Mouse (Mus musculus) G1E (cell line): ENCODE data around the gene Ap2b1. TPM values are rescaled to one million over a fixed set of nuclear protein-coding genes. Genes with fewer than 3 reads are reported as not detected.

Source experiments
- ATAC-seq: 2 replicates; pipeline ENCODE4 v1.8.0; 2016; ENCODE audit warnings: mild to moderate bottlenecking; ENCODE audit not compliant: insufficient number of reproducible peaks, poor library complexity, low FRiP score, severe bottlenecking; ENCODE audit errors: extremely low read depth
- DNase-seq: peaks from one replicate; pipeline ENCODE4 v3.0.0; 2012; ENCODE audit warnings: low spot score
- H3K27me3 ChIP-seq: 2 replicates; pipeline ENCODE4 v1.6.1; 2012; ENCODE audit warnings: mild to moderate bottlenecking, low read length, inconsistent platforms; ENCODE audit not compliant: insufficient read depth
- H3K36me3 ChIP-seq: replicated peaks from 2 replicates; pipeline ENCODE3; 2012; ENCODE audit warnings: mild to moderate bottlenecking, inconsistent platforms
- H3K4me1 ChIP-seq: 2 replicates; pipeline ENCODE4 v1.6.1; 2012; ENCODE audit warnings: low read depth, low read length, inconsistent platforms, mixed read lengths; ENCODE audit not compliant: insufficient read depth
- H3K4me3 ChIP-seq: 2 replicates; pipeline ENCODE4 v1.5.1; 2012; ENCODE audit warnings: low read depth, mild to moderate bottlenecking, inconsistent platforms, low read length, moderate library complexity, mixed read lengths
- H3K9me3 ChIP-seq: replicated peaks from 2 replicates; pipeline ENCODE4 v1.6.1; 2012; ENCODE audit warnings: inconsistent platforms
- CTCF ChIP-seq: IDR thresholded peaks from 2 replicates; pipeline ENCODE4 v1.5.1; 2012; ENCODE audit warnings: low read depth, low read length, inconsistent platforms, mixed read lengths
- GATA1 ChIP-seq: IDR thresholded peaks from 2 replicates; pipeline ENCODE4 v1.6.1; 2012; ENCODE audit warnings: borderline replicate concordance, low read length, inconsistent platforms, mixed read lengths
- GATA2 ChIP-seq: IDR thresholded peaks from 2 replicates; pipeline ENCODE4 v1.6.1; 2012; ENCODE audit warnings: low read depth, low read length, inconsistent platforms, borderline replicate concordance
- POLR2AphosphoS5 ChIP-seq: IDR thresholded peaks from 2 replicates; pipeline ENCODE4 v1.6.1; 2012; ENCODE audit warnings: low read depth, low read length, inconsistent platforms; ENCODE audit not compliant: insufficient replicate concordance
- TAL1 ChIP-seq: conservative IDR thresholded peaks from 2 replicates; pipeline ENCODE4 v1.6.1; 2012; ENCODE audit warnings: low read depth, low read length, inconsistent platforms, mixed read lengths
- polyA plus RNA-seq: library from polyadenylated mRNA; stranded (reverse); fragments of >175 nt; gene quantifications from 2 replicates; pipeline ENCODE4 v1.2.3, GENCODE M21; 2012
- total RNA-seq, 2 experiments: library from RNA; stranded (forward) in 1 of 2; stranded (reverse) in 1 of 2; fragments of 200-1000 nt in 1 of 2; fragments of >200 nt in 1 of 2; fragmentation: Nextera tagmentation in 1 of 2; gene quantifications; 2 replicates each; pipeline ENCODE4 v1.2.3; 2014 to 2017

The Ap2b1 gene
- total and polyA plus RNA-seq, 3 experiments, result 17.8 to 113 (median 76.5) TPM

DNA sequence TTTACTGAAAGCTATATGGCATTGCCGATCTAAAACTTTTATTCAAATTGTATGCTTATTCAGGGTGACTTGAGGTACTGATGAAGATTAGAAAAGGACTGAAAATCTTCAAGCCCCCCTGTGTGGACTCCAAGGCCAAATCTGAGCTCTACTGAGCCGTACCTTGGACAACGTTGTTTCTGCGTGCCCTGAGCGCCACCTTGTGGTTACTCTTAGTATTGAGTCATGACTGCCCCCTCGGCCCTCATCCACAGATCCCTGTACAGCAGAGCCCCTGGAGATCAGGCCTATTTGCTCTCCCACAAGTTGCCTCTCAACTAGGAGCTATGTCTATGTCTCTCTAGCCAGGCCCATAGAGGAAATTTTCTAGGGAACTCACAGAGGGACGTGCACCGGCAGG lies 125.9 kb downstream of the Ap2b1 start:
- Histone ChIP-seq H3K27me3 (peaks cover 43% of the 10 kb centered on the region), H3K4me3 (no peak overlapping the region), H3K36me3 (no peaks in the 10 kb centered on the region), H3K4me1 (peaks cover 6% of the 10 kb centered on the region), H3K9me3 (no peaks in the 10 kb centered on the region)
- ATAC-seq, result no peak
- DNase-seq, result peak; percentile 46
- TF ChIP-seq CTCF (peak; percentile 61), POLR2AphosphoS5 (no peak)

DNA sequence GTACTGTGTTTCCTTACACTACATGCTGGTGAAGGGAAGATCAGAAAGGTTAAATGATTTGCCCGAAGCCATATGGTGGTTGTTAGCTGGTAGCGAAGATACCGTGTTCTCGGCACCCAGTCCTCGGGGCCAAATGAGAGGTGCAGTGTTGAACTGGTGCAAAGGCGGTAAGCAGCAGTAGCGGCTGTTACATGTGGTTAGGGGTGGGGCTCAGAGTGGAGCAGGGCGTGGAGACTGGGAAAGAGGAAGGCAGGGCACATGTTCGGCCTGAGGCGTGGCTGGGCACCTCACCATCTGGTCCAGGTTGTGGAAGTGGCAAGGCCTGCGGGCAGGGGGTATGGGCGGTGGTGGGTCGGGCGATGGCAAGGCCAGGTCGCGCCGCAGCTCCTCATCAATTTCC lies 128.1 kb downstream of the Ap2b1 start:
- DNase-seq (no peak), ATAC-seq (no peak)
- Histone ChIP-seq H3K36me3 (no peaks in the 10 kb centered on the region), H3K9me3 (no peaks in the 10 kb centered on the region), H3K4me3 (no peak overlapping the region; the same call in 1 of the 2 replicates), H3K4me1 (peaks cover 6% of the 10 kb centered on the region), H3K27me3 (peaks cover 45% of the 10 kb centered on the region)
- TF ChIP-seq GATA1, result no peak
- TF ChIP-seq CTCF, result no peak
- TF ChIP-seq POLR2AphosphoS5, result no peak
- no peak for TF ChIP-seq GATA2
- TF ChIP-seq TAL1, result no peak

DNA sequence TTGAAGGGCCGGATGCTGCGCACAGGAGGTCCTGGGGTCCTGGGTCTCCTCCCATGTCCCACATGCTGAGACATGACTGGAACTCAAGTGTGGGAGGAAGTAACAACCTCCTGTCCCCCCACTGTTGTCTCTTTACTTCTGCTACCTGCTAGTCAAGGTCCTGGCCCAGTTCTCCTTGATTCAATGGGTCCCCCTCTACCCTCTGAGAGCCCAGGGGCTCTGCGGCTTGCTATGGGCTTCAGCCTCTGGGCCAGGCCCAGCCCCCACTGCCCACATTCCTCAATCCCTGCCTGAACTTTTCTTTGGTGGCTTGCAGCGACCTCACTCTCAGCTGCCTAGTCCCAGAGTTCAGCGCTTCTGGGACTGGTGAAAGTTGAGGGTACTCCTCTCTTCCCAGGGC lies 130.5 kb downstream of the Ap2b1 start, which contains the start of gene Gas2l2:
Gene Gas2l2 (minus strand): TSS at position 101 of the 400 bp plus-strand sequence.
- Histone ChIP-seq H3K27me3 (peaks cover 38% of the 10 kb centered on the region), H3K9me3 (no peaks in the 10 kb centered on the region), H3K4me3 (no peak within 1 kb of the TSS), H3K4me1 (peaks cover 6% of the 10 kb centered on the region), H3K36me3 (no peaks in the 10 kb centered on the region)
- DNase-seq (no peak), ATAC-seq (no peak)
- no peak for TF ChIP-seq POLR2AphosphoS5
- no peak for TF ChIP-seq GATA1
- TF ChIP-seq GATA2, result no peak
- TF ChIP-seq TAL1, result no peak
- TF ChIP-seq CTCF, result no peak

- no peaks in the 10 kb centered on the region for H3K36me3 ChIP-seq
- H3K4me1 ChIP-seq, result no peaks in the 10 kb centered on the region
- peaks cover 22% of the 10 kb centered on the region for H3K27me3 ChIP-seq
- TF ChIP-seq GATA1 (no peak), CTCF (no peak), GATA2 (no peak), POLR2AphosphoS5 (no peak), TAL1 (no peak)
- no peaks in the 10 kb centered on the region for H3K9me3 ChIP-seq
- ATAC-seq, result no peak
- DNase-seq, result no peak
- no peak overlapping the region for H3K4me3 ChIP-seq
Observed at GRCm38 (mm10) chr11:83432533-83432932, 133.7 kb downstream of the Ap2b1 start.

DNA sequence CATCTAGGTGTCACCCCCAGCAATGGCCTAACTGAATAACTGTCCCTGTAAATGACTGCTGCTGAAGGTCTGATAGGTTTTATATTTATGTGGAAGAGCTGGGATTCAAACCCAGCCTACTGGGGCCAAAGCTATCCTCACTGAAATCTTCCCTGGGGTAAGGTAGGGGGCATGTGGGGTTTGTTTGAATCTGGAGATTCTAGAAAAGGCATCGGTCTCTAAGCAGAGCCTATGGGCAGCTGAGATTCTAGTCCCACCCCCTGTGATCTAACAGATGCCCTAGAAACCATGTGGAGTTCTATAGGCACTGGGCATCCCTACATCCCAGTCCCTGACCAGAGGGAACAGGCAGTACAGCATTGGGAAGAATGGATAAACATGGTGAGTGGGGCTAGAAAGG lies 138.6 kb downstream of the Ap2b1 start, which contains the start of gene 1700020L24Rik:
Gene 1700020L24Rik (plus strand): TSS at position 301 of the 400 bp plus-strand sequence.
- no peak for ATAC-seq
- H3K27me3 ChIP-seq, result peaks cover 32% of the 10 kb centered on the region

DNA sequence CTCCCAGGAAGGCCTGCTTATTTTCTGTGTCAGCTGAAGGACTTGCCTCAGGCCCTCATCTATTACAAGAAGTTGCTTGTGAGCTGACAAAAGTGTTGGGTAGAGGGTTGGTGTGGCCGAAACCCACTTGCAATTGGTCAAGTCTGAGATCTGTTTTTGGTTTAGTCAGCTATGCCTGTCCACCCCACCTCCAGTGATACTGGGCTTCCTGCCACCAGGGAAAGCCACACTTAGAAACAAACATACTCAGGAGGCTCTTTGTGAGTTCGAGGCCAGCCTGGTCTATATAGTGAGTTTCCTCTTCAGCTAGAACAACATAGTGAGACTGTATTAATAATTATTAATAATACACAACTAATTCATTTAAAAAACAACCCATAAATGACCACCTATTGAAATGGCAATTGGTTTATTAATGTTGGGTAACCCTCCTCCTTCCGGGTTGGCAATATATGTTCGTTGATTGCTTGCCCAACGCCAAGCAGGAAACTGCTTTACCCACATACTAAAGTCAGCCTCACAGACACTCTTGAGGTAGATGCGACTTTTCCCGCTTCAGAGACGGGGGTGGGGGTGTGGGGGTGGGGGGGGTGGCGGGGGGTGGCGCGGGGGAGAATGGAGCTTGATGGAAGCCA lies 140.7 kb downstream of the Ap2b1 start:
- Histone ChIP-seq H3K4me3 (no peak overlapping the region), H3K4me1 (peaks cover 15% of the 10 kb centered on the region), H3K9me3 (no peaks in the 10 kb centered on the region), H3K36me3 (no peaks in the 10 kb centered on the region), H3K27me3 (peaks cover 32% of the 10 kb centered on the region)
- DNase-seq, result no peak
- no peak for ATAC-seq
- no peak for TF ChIP-seq GATA1
- no peak for TF ChIP-seq CTCF
- TF ChIP-seq POLR2AphosphoS5, result no peak
- TF ChIP-seq TAL1, result no peak
- TF ChIP-seq GATA2, result no peak

More for the DNA sequence above, 138.6 kb downstream of the Ap2b1 start, which contains the start of gene 1700020L24Rik:
- peaks cover 15% of the 10 kb centered on the region for H3K4me1 ChIP-seq
- TF ChIP-seq CTCF (no peak), GATA2 (no peak), POLR2AphosphoS5 (no peak), GATA1 (no peak), TAL1 (no peak)
- H3K36me3 ChIP-seq, result no peaks in the 10 kb centered on the region
- no peaks in the 10 kb centered on the region for H3K9me3 ChIP-seq
- no peak within 1 kb of the TSS for H3K4me3 ChIP-seq
- DNase-seq, result no peak
